Mouse (Mus musculus) MEL (cell line): Measurements from ENCODE around the gene Stx2.
A peak's percentile ranks its signal among the peaks of the same experiment; 100 is the strongest.

Source experiments
- BHLHE40 ChIP-seq: IDR thresholded peaks from 2 replicates; pipeline ENCODE4 v1.6.1; 2012; ENCODE audit warnings: low read depth, mild to moderate bottlenecking, inconsistent platforms, low read length, improper control_type of control experiment, borderline replicate concordance
- CHD1 ChIP-seq: IDR thresholded peaks from 2 replicates; pipeline ENCODE4 v1.6.1; 2012; ENCODE audit warnings: low read depth, mild to moderate bottlenecking, inconsistent platforms, low read length, improper control_type of control experiment
- CHD2 ChIP-seq: IDR thresholded peaks from 2 replicates; pipeline ENCODE4 v1.6.1; 2011; ENCODE audit warnings: low read length, improper control_type of control experiment
- CTCF ChIP-seq, 3 experiments: IDR thresholded peaks in 2 of 3; conservative IDR thresholded peaks in 1 of 3; 2 replicates each; pipeline ENCODE4 v1.5.1; 2011 to 2012; ENCODE audit warnings: low read length in 3 of 3, low read depth in 2 of 3, mild to moderate bottlenecking in 2 of 3, improper control_type of control experiment in 1 of 3, inconsistent platforms in 1 of 3, mixed read lengths in 1 of 3, moderate library complexity in 1 of 3; ENCODE audit not compliant: control insufficient read depth in 1 of 3, insufficient read depth in 1 of 3, poor library complexity in 1 of 3, severe bottlenecking in 1 of 3
- ELF1 ChIP-seq: IDR thresholded peaks from 2 replicates; pipeline ENCODE4 v1.6.1; 2014; ENCODE audit warnings: low read depth, mild to moderate bottlenecking, inconsistent platforms, low read length, improper control_type of control experiment, moderate library complexity
- EP300 ChIP-seq, 2 experiments: IDR thresholded peaks; 2 replicates each; pipeline ENCODE4 v1.6.1; 2011; ENCODE audit warnings: improper control_type of control experiment in 2 of 2, low read length in 2 of 2, low read depth in 1 of 2, mild to moderate bottlenecking in 1 of 2
- GABPA ChIP-seq: IDR thresholded peaks from 2 replicates; pipeline ENCODE4 v1.6.1; 2012; ENCODE audit warnings: low read depth, mild to moderate bottlenecking, inconsistent platforms, low read length, improper control_type of control experiment, moderate library complexity
- GATA1 ChIP-seq: IDR thresholded peaks from 2 replicates; pipeline ENCODE4 v1.6.1; 2011; ENCODE audit warnings: low read depth, low read length, improper control_type of control experiment
- HCFC1 ChIP-seq: IDR thresholded peaks from 2 replicates; pipeline ENCODE4 v1.6.1; 2012; ENCODE audit warnings: low read depth, mild to moderate bottlenecking, inconsistent platforms, low read length, improper control_type of control experiment, moderate library complexity
- MEF2A ChIP-seq: IDR thresholded peaks from 2 replicates; pipeline ENCODE4 v1.6.1; 2014; ENCODE audit warnings: low read depth, mild to moderate bottlenecking, inconsistent platforms, low read length, improper control_type of control experiment; ENCODE audit not compliant: poor library complexity, insufficient replicate concordance, severe bottlenecking; ENCODE audit errors: extremely low read depth
- MYC ChIP-seq: IDR thresholded peaks from 2 replicates; pipeline ENCODE4 v1.6.1; 2011; ENCODE audit warnings: low read depth, mild to moderate bottlenecking, low read length, improper control_type of control experiment, moderate library complexity
- POLR2A ChIP-seq, 2 experiments: IDR thresholded peaks; 2 replicates each; pipeline ENCODE4 v1.6.1; 2011 to 2012; ENCODE audit warnings: low read length in 2 of 2, mild to moderate bottlenecking in 2 of 2, control low read depth in 1 of 2, improper control_type of control experiment in 1 of 2, low read depth in 1 of 2, moderate library complexity in 1 of 2; ENCODE audit not compliant: control insufficient read depth in 1 of 2, insufficient read depth in 1 of 2, poor library complexity in 1 of 2
- SMC3 ChIP-seq: IDR thresholded peaks from 2 replicates; pipeline ENCODE4 v1.6.1; 2011; ENCODE audit warnings: low read depth, low read length, improper control_type of control experiment
- ZMIZ1 ChIP-seq: IDR thresholded peaks from 2 replicates; pipeline ENCODE4 v1.6.1; 2012; ENCODE audit warnings: low read depth, mild to moderate bottlenecking, inconsistent platforms, low read length, improper control_type of control experiment, moderate library complexity

DNA sequence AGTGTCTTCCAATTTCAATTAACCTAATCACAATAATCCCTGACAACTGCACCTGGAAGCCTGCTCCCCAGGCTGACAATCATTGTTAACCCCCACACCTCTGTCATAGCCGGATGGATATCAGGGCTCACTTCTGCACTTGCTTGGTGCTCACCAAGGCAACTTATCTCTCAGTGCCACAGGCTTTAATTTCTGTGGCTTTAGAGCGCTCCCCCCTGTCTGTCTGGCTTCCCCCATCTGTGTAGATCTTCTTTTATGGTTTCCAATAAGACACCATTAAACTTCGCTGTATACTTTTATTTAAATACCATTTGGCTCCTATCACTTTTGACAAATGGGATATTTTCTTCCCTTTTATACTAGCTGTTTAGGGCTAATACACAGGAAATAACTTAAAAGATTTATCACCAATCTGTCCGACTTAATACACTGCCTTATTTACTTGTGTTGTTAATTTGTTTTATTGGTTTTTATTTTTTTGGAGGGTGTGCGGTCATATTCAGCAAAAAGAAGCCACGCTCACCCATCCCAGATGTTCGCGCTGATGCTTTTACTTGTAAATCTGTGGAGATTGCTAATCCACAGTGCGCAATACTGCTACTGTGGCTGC, 46.4 kb upstream of the Stx2 start:
- TF ChIP-seq CTCF (IDR thresholded peaks at IDR 0.05 in 2 of 3, conservative IDR thresholded peaks at IDR 0.05 in 1 of 3; ENCODE audit: control insufficient read depth in 1 of 3, insufficient read depth in 1 of 3, low read depth in 2 of 3, low read length in 3 of 3, poor library complexity in 1 of 3, severe bottlenecking in 1 of 3) (no peak), ZMIZ1 (no peak), HCFC1 (no peak), MEF2A (no peak), GATA1 (0 out of 2 replicates have a peak, but pooled peaks have one; percentile 11), SMC3 (no peak), MYC (no peak), POLR2A (IDR thresholded peaks at IDR 0.05; ENCODE audit: control insufficient read depth in 1 of 2, insufficient read depth in 1 of 2, low read depth in 1 of 2, low read length in 2 of 2, poor library complexity in 1 of 2) (no peak), ELF1 (no peak), EP300 (IDR thresholded peaks at IDR 0.05; ENCODE audit: low read depth in 1 of 2, low read length in 2 of 2) (no peak), BHLHE40 (no peak), CHD1 (no peak), CHD2 (no peak), GABPA (no peak)
